Mouse (Mus musculus): ENCODE measurements around the gene Uso1.

Uso1 gene

DNA sequence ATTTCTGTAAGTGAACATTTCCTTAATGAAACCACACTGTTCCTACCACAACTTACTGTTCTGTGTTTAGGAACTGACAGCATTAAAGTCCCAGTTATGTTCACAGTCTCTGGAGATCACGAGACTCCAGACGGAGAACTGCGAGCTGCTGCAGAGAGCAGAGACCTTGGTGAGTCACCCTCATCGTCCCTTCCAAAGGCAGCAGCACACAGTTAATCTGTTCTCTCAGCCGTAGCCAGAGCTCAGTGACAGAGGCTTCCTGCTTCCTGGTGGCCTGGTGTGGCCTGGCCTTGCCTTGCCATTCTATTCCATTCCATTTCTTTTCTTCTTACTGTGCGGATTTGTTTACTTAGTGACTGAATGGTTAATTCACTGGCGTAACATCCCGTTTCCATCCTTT is 60.5 kb downstream of the Uso1 start:
- no peak for DNase-seq

DNA sequence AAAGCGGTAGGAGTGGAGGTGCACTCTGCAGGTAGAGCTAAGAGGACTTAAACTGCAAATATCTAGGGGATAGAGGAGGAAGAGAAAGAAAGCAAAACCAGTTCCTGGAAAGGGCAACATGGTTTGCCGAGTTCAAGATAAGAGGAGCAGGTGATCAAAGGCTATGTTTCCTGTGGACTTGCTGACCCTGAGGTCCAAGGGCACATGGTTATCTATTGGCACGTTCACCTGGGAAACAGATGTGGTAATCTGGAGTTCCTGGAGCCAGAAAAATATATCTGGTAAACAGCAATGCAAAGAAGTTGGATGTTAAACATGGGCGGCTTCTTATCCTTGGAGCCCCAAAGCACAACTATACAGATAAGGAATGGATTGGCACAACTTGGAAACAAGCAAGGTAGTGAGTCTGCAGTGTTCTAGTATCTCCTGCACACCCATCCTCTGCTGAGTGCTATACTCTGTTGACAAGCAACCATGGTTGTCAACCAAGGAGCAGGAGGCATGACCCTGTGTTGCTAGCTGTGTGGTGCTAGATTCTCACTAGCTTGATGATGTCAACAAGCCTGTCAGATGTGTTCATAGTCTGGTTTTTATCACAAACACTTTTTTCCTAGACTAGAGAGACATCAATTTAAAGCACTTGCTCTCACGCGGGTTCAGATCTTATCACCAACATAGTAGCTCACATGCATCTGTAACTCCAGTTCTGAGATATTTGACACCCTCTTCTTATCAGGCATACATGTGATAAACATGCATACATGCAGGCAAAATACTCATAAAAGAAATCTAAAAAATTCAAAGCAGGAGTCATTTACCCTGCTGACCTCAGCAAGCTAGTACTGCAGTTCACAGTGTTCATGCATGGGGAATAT is 66.7 kb downstream of the Uso1 start:
- DNase-seq: no peak

GRCm38 (mm10) chr5:92205184-92205583 is 67.4 kb downstream of the Uso1 start:
- DNase-seq: no peak

GRCm38 (mm10) chr5:92205706-92206105 is 68.0 kb downstream of the Uso1 start:
- DNase-seq: no peak

DNA sequence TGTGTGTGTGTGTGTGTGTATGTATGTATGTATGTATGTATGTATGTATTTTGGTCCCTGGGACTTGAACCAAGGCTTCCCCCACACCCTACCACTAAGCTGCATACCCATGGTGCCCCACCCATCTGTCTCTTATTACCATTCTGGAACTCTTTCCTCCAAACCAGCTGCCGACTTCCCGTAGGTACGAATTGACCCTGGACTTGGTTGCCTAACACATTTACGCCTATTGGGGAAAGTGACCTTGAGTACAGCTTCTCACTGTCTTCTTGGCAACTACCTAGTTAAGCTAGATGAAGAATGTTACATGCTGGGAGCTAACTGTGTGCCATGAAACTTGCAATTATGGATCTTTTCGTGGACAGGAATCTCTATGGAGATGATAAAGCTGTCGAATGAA is 68.4 kb downstream of the Uso1 start:
- DNase-seq: no peak

DNA sequence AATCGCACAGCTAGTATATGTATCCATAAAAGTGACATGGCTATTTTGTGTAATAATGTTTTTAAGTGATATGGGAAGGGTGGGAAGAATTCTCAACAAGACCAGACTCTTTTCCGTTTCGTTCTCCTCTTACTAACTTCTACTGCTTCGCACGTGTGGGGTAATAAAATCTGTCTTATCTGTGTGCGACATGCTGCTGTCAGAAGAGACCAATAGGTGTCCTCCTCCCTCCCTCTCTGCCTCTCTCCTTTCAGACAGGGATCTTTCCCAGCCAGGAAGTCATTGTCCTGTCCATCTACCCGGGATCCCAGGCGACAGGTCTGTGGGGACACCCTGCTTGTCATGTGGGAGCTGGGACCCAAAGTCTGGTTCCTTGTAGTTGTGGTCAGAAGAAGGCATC is 72.5 kb downstream of the Uso1 start:
- DNase-seq: no peak

- no peak for DNase-seq
These were observed 74.5 kb downstream of the Uso1 start for GRCm38 (mm10) chr5:92212231-92212630.

- DNase-seq: no peak
These were observed 77.6 kb downstream of the Uso1 start, which contains the start of gene U90926 for GRCm38 (mm10) chr5:92215308-92215707. TSS of gene U90926 (minus strand) at chr5:92215408.

DNA sequence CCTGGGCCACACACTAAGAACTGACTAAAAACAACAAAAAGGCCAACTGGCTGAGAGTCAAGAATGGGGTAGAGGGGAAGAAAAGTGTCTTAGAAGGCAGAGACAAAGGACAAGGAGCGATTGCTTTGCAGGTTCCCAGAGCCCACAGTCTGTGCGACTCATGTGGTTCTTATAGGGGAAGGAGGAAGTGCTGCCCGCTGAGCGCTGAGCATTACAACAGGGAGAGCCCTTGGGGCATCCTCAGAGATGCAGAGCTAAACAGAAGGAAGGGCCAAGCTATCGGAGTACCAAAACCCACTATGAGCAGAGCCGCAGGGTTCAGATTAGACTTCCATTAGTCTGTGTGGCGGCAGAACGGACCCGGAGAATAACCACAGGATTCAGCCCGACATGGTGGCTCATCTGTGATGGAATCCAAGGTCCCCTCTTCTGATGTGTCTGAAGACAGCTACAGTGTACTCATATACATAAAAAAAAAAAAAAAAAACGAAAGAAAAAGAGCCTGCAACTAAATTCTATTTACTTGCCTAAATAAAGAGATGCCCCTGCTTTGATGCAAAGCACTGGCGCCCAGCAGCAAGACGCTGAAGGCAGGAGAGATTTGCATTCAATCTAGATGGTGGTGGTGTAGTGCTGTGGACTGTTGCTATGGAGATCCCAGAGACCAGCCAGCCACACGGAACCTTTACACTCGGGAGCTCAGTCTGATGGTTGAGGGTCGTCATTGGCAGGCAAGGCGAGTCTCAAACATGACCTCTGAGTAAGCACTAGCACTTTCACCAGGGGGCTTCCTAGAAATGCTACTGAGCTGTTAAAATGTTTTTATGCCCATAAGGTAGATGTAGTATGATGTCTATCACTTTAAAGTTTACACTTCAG is 81.4 kb downstream of the Uso1 start:
- no peak for DNase-seq

DNA sequence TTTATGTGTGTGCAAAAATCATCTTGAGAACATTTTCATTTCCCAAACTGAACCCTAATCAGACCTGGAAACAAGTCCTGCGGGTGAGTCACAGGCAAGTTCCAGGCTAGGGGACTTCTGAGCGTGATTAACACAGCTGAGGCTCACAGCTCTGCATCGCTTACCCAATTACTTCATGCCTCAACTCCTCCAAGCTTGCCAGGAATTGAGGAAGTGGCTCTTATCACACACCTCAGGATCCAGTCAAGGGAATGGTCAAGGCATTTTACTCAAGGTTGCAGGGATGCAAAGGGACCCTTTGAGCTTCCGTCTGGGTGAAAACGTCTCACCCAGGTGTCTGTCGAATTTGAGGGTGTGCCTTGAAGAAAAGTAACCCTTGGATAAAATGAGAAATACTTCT is 82.1 kb downstream of the Uso1 start:
- DNase-seq: no peak

GRCm38 (mm10) chr5:92220287-92220902 is 82.7 kb downstream of the Uso1 start:
- DNase-seq: peak; percentile 21

DNA sequence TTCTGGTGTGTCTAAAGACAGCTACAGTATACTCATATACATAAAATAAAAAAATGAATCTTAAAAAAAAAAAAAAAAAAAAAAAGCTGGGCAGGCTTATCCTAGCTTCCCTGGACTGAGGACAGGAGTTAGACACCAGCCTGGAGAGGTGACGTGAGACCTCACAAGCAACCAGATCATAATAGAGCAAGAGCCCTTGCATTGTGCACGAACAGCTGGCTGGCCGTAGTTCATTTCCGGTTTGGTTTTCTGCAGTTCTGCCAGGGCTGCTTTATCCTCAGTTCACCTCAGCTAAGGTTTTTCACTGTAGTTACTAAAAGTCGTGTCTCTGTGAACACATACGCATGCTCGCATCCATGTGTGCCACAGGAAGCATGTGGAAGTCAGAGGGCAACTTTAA is 90.0 kb downstream of the Uso1 start:
- DNase-seq: no peak

- DNase-seq: no peak
These were observed 91.0 kb downstream of the Uso1 start for GRCm38 (mm10) chr5:92228776-92229175.

- no peak for DNase-seq
These were observed 91.8 kb downstream of the Uso1 start for GRCm38 (mm10) chr5:92229514-92229913.

DNA sequence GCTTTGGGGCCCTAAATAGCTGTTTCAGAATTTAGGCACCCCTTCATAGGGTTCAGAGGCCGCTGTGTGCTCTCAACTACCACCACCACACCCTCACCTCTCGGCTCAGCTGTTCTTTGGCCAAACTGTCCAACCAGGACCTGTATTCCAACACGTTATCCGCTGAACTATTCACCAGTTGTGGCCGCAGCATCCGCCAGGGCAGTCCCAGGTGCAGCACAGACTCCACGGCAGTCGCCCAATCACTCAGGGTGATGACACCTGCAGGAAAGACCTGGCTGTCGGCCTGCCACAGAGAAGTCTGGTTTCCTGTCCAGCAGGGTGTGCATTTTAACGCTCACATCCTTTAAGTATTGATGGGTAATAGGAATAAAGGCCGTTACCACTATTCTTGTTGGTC is 92.6 kb downstream of the Uso1 start:
- DNase-seq: no peak

- DNase-seq: no peak
These were observed 94.1 kb downstream of the Uso1 start for GRCm38 (mm10) chr5:92231836-92232235.

GRCm38 (mm10) chr5:92233366-92233765 is 95.6 kb downstream of the Uso1 start:
- DNase-seq: no peak

- no peak for DNase-seq
These were observed 97.3 kb downstream of the Uso1 start for GRCm38 (mm10) chr5:92234939-92235557.

- DNase-seq: peak; percentile 64
These were observed 101.8 kb downstream of the Uso1 start for GRCm38 (mm10) chr5:92239333-92240232.

- no peak for DNase-seq
These were observed 103.0 kb downstream of the Uso1 start for GRCm38 (mm10) chr5:92240769-92241168.

DNA sequence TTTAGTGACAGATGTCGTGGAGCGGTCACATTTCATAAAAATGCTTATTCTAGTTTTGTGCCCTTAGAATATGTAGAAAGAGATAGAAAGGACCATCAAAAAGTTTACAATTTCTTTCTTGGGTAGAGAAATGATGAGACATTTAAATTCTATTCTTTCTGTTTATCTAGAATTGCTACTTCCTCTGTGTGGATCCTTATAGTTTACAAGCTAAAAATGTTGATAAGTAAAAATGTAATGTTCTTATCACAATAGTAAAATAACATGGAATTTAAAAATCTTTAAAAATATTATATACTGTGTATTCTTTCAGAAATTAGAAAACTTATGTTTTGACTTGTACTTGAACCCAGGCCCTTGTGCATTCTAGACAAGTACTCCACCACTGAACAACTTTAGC is 107.2 kb downstream of the Uso1 start:
- no peak for DNase-seq

DNA sequence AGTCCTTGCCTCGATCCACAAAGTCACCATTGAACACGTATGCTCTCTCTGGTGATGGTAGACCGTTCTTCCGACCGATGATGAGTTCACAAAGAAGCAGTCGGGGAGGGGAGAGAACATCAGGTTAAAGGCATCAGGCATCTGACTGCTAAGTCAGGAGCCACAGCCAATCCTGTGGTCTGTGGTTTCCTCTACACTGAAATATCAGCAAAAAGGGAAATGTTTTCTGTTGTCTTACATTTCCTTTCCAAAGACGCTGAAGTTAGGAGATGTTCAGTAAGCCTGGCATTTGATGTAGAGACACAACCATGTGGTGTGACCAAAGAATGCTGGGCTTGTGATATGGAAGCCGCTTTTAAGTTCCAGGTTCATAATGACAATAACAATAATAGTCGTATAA is 107.7 kb downstream of the Uso1 start:
- no peak for DNase-seq
